Mouse (Mus musculus) brain, embryonic 14.5 days (tissue): ENCODE results near the gene Dab1. TPM values are rescaled to one million over a fixed set of nuclear protein-coding genes. Genes with fewer than 3 reads are reported as not detected.

Source experiments
- DNase-seq: peaks from one replicate; pipeline ENCODE4 v3.0.0-alpha.2; 2011; ENCODE audit warnings: low read depth
- CTCF ChIP-seq: fragments of 200-500 bp; IDR thresholded peaks from 2 replicates; pipeline ENCODE4 v1.5.1; 2012; ENCODE audit warnings: inconsistent platforms, mild to moderate bottlenecking, moderate library complexity, borderline replicate concordance; ENCODE audit not compliant: insufficient read depth, insufficient read length; ENCODE audit errors: extremely low read depth
- POLR2A ChIP-seq: fragments of 200-500 bp; IDR thresholded peaks from 2 replicates; pipeline ENCODE4 v1.6.1; 2012; ENCODE audit warnings: mild to moderate bottlenecking, inconsistent platforms, borderline replicate concordance; ENCODE audit not compliant: poor library complexity, insufficient read depth, insufficient read length, severe bottlenecking; ENCODE audit errors: extremely low read depth
- polyA plus RNA-seq: library from polyadenylated mRNA; depleted of rRNA; stranded (reverse); fragments of >200 nt; gene quantifications from 2 replicates; pipeline ENCODE4 v1.2.3, GENCODE M21; 2012

The Dab1 gene
- polyA plus RNA-seq, 1 experiment = 54.9 TPM

- no peak for TF ChIP-seq POLR2A
- no peak for TF ChIP-seq CTCF
- no peak for DNase-seq
Observed at GRCm38 (mm10) chr4:104461106-104462011, 842.2 kb downstream of the Dab1 start.

- no peak for DNase-seq
- TF ChIP-seq POLR2A (no peak), CTCF (no peak)
Observed at GRCm38 (mm10) chr4:104462932-104463780, 844.0 kb downstream of the Dab1 start.

- DNase-seq = no peak
- TF ChIP-seq POLR2A = no peak
- no peak for TF ChIP-seq CTCF
Observed at GRCm38 (mm10) chr4:104463781-104464170, 844.6 kb downstream of the Dab1 start.

GRCm38 (mm10) chr4:104465594-104465993 lies 846.4 kb downstream of the Dab1 start:
- no peak for DNase-seq
- TF ChIP-seq CTCF (no peak), POLR2A (no peak)

GRCm38 (mm10) chr4:104468666-104469065 lies 849.5 kb downstream of the Dab1 start:
- TF ChIP-seq POLR2A (no peak), CTCF (no peak)
- DNase-seq = no peak

- no peak for DNase-seq
Observed at GRCm38 (mm10) chr4:104472915-104473314, 853.8 kb downstream of the Dab1 start.

GRCm38 (mm10) chr4:104476841-104477240 lies 857.7 kb downstream of the Dab1 start:
- TF ChIP-seq POLR2A (no peak), CTCF (no peak)
- no peak for DNase-seq

More at GRCm38 (mm10) chr4:104472915-104473314, 853.8 kb downstream of the Dab1 start:
- TF ChIP-seq POLR2A (no peak), CTCF (no peak)

- TF ChIP-seq POLR2A = no peak
- DNase-seq = no peak
Observed at GRCm38 (mm10) chr4:104483948-104484347, 864.8 kb downstream of the Dab1 start.

GRCm38 (mm10) chr4:104497221-104497620 lies 878.1 kb downstream of the Dab1 start:
- TF ChIP-seq CTCF = no peak
- no peak for TF ChIP-seq POLR2A
- peak; percentile 71 for DNase-seq

GRCm38 (mm10) chr4:104500112-104500511 lies 881.0 kb downstream of the Dab1 start:
- no peak for DNase-seq
- TF ChIP-seq CTCF (no peak), POLR2A (no peak)

GRCm38 (mm10) chr4:104500646-104501045 lies 881.5 kb downstream of the Dab1 start:
- no peak for DNase-seq
- TF ChIP-seq CTCF = no peak
- no peak for TF ChIP-seq POLR2A

GRCm38 (mm10) chr4:104501245-104501644 lies 882.1 kb downstream of the Dab1 start:
- peak; percentile 39 for DNase-seq
- no peak for TF ChIP-seq CTCF
- no peak for TF ChIP-seq POLR2A

- TF ChIP-seq CTCF = no peak
- no peak for TF ChIP-seq POLR2A
- no peak for DNase-seq
Observed at GRCm38 (mm10) chr4:104504916-104505315, 885.8 kb downstream of the Dab1 start.
